Mouse (Mus musculus) embryonic facial prominence, embryonic 15.5 days (tissue): ENCODE measurements around the gene Crnn. TPM values are rescaled to one million over a fixed set of nuclear protein-coding genes. Genes with fewer than 3 reads are reported as not detected.

Source experiments
- polyA plus RNA-seq: library from polyadenylated mRNA; unstranded; fragments of >200 nt; fragmentation: Nextera tagmentation; extraction: Ambion mirVana; gene quantifications from 2 replicates; pipeline ENCODE4 v1.2.1, GENCODE M21; 2015

Crnn gene
- polyA plus RNA-seq, 1 experiment from 2014 or later: 12.2 TPM

Other genes starting within 250 kb of the Crnn start
- 29.8 and 90.3 TPM in 2 replicates for gene Lce3a, start 218.6 kb upstream of the Crnn start, polyA plus RNA-seq
- gene Lce3b, start 211.8 kb upstream of the Crnn start, polyA plus RNA-seq: 7.3 and 33.8 TPM in 2 replicates
- gene Lce3c, start 200.3 kb upstream of the Crnn start, polyA plus RNA-seq: 15.4 and 56.9 TPM in 2 replicates
- 2.3 and 5.7 TPM in 2 replicates for gene Lce3d, start 187.4 kb upstream of the Crnn start, polyA plus RNA-seq
- gene Lce3e, start 177.7 kb upstream of the Crnn start, polyA plus RNA-seq: 12.5 and 39.4 TPM in 2 replicates
- 81.7 and 147 TPM in 2 replicates for gene Lce3f, start 152.6 kb upstream of the Crnn start, polyA plus RNA-seq
- 71.5 and 108 TPM in 2 replicates for gene Crct1, start 129.1 kb upstream of the Crnn start, polyA plus RNA-seq
- gene Lce1m, start 125.7 kb upstream of the Crnn start, polyA plus RNA-seq: 1.4 and 1.7 TPM in 2 replicates
- not detected in 2 replicates for gene Gm4858, start 76.0 kb upstream of the Crnn start, polyA plus RNA-seq
- gene Flg2, start 52.5 kb downstream of the Crnn start, polyA plus RNA-seq: 0.18 and 0.31 TPM in 2 replicates
- gene Flg, start 128.7 kb downstream of the Crnn start, polyA plus RNA-seq: 30.9 and 67.9 TPM in 2 replicates
- 28.5 and 33.9 TPM in 2 replicates for gene Hrnr, start 175.0 kb downstream of the Crnn start, polyA plus RNA-seq
- gene Rptn, start 248.9 kb downstream of the Crnn start, polyA plus RNA-seq: 18.8 and 22.8 TPM in 2 replicates